Mouse (Mus musculus) embryonic facial prominence, embryonic 12.5 days (tissue): ENCODE results near the gene Ism2. TPM values are rescaled to one million over a fixed set of nuclear protein-coding genes. Genes with fewer than 3 reads are reported as not detected.

Source experiments
- ATAC-seq: fragments of 200-750 bp; cut with Nextera tagmentation; 2 replicates; pipeline ENCODE4 v1.8.0; 2017; ENCODE audit not compliant: insufficient number of reproducible peaks, insufficient read depth, low FRiP score, low TSS enrichment
- H3K27ac ChIP-seq: fragments of 300-500 bp; sonication (generic); 2 replicates; pipeline ENCODE4 v1.5.1; 2016; ENCODE audit warnings: mild to moderate bottlenecking
- H3K27me3 ChIP-seq: fragments of 300-500 bp; sonication (generic); 2 replicates; pipeline ENCODE4 v1.6.1; 2016; ENCODE audit warnings: mild to moderate bottlenecking, moderate library complexity
- H3K36me3 ChIP-seq: fragments of 300-500 bp; sonication (generic); 2 replicates; pipeline ENCODE4 v1.6.1; 2016; ENCODE audit warnings: mild to moderate bottlenecking
- H3K4me1 ChIP-seq: fragments of 300-500 bp; sonication (generic); 2 replicates; pipeline ENCODE4 v1.6.1; 2016
- H3K4me2 ChIP-seq: fragments of 300-500 bp; sonication (generic); replicated peaks from 2 replicates; pipeline ENCODE4 v1.6.1; 2016; ENCODE audit warnings: mild to moderate bottlenecking, moderate library complexity
- H3K4me3 ChIP-seq: fragments of 300-500 bp; sonication (generic); 2 replicates; pipeline ENCODE4 v1.5.1; 2016; ENCODE audit warnings: mild to moderate bottlenecking
- H3K9ac ChIP-seq: fragments of 300-500 bp; sonication (generic); 2 replicates; pipeline ENCODE4 v1.6.1; 2016; ENCODE audit warnings: mild to moderate bottlenecking, moderate library complexity
- H3K9me3 ChIP-seq: fragments of 300-500 bp; sonication (generic); 2 replicates; pipeline ENCODE4 v1.6.1; 2016; ENCODE audit warnings: mild to moderate bottlenecking, moderate library complexity
- WGBS: fragments of 180-500 bp; shearing (Covaris S2); methylation state at CpG from one replicate; pipeline ENCODE4 v1.1.7; 2016; 5-methylcytosine and 5-hydroxymethylcytosine counted together
- polyA plus RNA-seq: library from polyadenylated mRNA; unstranded; fragments of >200 nt; fragmentation: Nextera tagmentation; extraction: Ambion mirVana; gene quantifications from 2 replicates; pipeline ENCODE4 v1.2.1, GENCODE M21; 2016

The Ism2 gene
- polyA plus RNA-seq, 1 experiment from 2014 or later, result 1.4 TPM

- peak; percentile 68 for ATAC-seq
- H3K4me3 ChIP-seq, result peak overlapping the region; percentile 75
- H3K36me3 ChIP-seq, result peaks cover 39% of the 10 kb centered on the region
Observed at GRCm38 (mm10) chr12:87266827-87267603, 32.5 kb downstream of the Ism2 start.

GRCm38 (mm10) chr12:87266108-87266826, 33.2 kb downstream of the Ism2 start, which contains the start of the genes Vipas39 and Ahsa1:
Gene Vipas39 (minus strand): TSS chr12:87266256.
Gene Ahsa1 (plus strand): TSS chr12:87266479.
- Histone ChIP-seq H3K9me3 (no peaks in the 10 kb centered on the region), H3K4me2 (peak within 1 kb of the TSS; percentile 67), H3K27ac (peak within 1 kb of the TSS; percentile 87), H3K36me3 (peaks cover 40% of the 10 kb centered on the region), H3K4me3 (peak within 1 kb of the TSS; percentile 75), H3K4me1 (peaks cover 13% of the 10 kb centered on the region), H3K9ac (peak within 1 kb of the TSS; percentile 90), H3K27me3 (no peaks in the 10 kb centered on the region)
- ATAC-seq, result peak; percentile 98
- WGBS, result under 1% methylated on average over 31 of the region's 31 CpGs

More at GRCm38 (mm10) chr12:87266827-87267603, 32.5 kb downstream of the Ism2 start:
- no peaks in the 10 kb centered on the region for H3K27me3 ChIP-seq
- H3K9ac ChIP-seq, result peak overlapping the region; percentile 90
- under 1% methylated on average over 31 of the region's 31 CpGs for WGBS
- H3K4me2 ChIP-seq, result peak overlapping the region; percentile 67
- no peaks in the 10 kb centered on the region for H3K9me3 ChIP-seq
- H3K27ac ChIP-seq, result peak overlapping the region; percentile 87
- peaks cover 13% of the 10 kb centered on the region for H3K4me1 ChIP-seq

GRCm38 (mm10) chr12:87265444-87265843, 34.1 kb downstream of the Ism2 start:
- no peaks in the 10 kb centered on the region for H3K9me3 ChIP-seq
- H3K4me3 ChIP-seq, result peak overlapping the region; percentile 75
- H3K9ac ChIP-seq, result peak overlapping the region; percentile 90
- no peak for ATAC-seq
- H3K36me3 ChIP-seq, result peaks cover 38% of the 10 kb centered on the region
- peak overlapping the region; percentile 67 for H3K4me2 ChIP-seq
- H3K27ac ChIP-seq, result 0 out of 2 replicates have a peak overlapping the region, but pooled peaks have one; percentile 87
- WGBS, result 25% methylated on average over 11 of the region's 11 CpGs
- no peaks in the 10 kb centered on the region for H3K27me3 ChIP-seq
- peaks cover 13% of the 10 kb centered on the region for H3K4me1 ChIP-seq

GRCm38 (mm10) chr12:87260562-87260961, 38.9 kb downstream of the Ism2 start:
- Histone ChIP-seq H3K4me2 (no peak overlapping the region), H3K36me3 (peaks cover 62% of the 10 kb centered on the region), H3K27me3 (no peaks in the 10 kb centered on the region), H3K4me1 (0 out of 2 replicates have a peak, but pooled peaks cover 3% of the 10 kb centered on the region), H3K27ac (no peak overlapping the region), H3K9ac (no peak overlapping the region), H3K9me3 (no peaks in the 10 kb centered on the region), H3K4me3 (no peak overlapping the region)
- ATAC-seq, result no peak
- WGBS, result 97% methylated on average over 8 of the region's 8 CpGs

- Histone ChIP-seq H3K4me3 (no peak overlapping the region), H3K4me1 (no peaks in the 10 kb centered on the region), H3K4me2 (no peak overlapping the region), H3K36me3 (peaks cover 78% of the 10 kb centered on the region), H3K9ac (no peak overlapping the region), H3K27ac (no peak overlapping the region), H3K9me3 (no peaks in the 10 kb centered on the region), H3K27me3 (no peaks in the 10 kb centered on the region)
- WGBS, result 96% methylated on average over 5 of the region's 5 CpGs
- no peak for ATAC-seq
Observed at GRCm38 (mm10) chr12:87256629-87257028, 42.9 kb downstream of the Ism2 start.

- H3K27ac ChIP-seq, result no peak overlapping the region
- no peaks in the 10 kb centered on the region for H3K4me1 ChIP-seq
- H3K9me3 ChIP-seq, result no peaks in the 10 kb centered on the region
- H3K4me3 ChIP-seq, result no peak overlapping the region
- no peak overlapping the region for H3K9ac ChIP-seq
- H3K27me3 ChIP-seq, result no peaks in the 10 kb centered on the region
- peaks cover 90% of the 10 kb centered on the region for H3K36me3 ChIP-seq
- no peak overlapping the region for H3K4me2 ChIP-seq
- no peak for ATAC-seq
- WGBS, result 93% methylated on average over 6 of the region's 6 CpGs
Observed at GRCm38 (mm10) chr12:87253878-87254277, 45.6 kb downstream of the Ism2 start.

GRCm38 (mm10) chr12:87250161-87250560, 49.3 kb downstream of the Ism2 start:
- H3K9ac ChIP-seq, result no peak overlapping the region
- H3K9me3 ChIP-seq, result no peaks in the 10 kb centered on the region
- peaks cover 85% of the 10 kb centered on the region for H3K36me3 ChIP-seq
- ATAC-seq, result no peak
- H3K4me3 ChIP-seq, result no peak overlapping the region
- WGBS, result 94% methylated on average over 6 of the region's 6 CpGs
- H3K4me2 ChIP-seq, result no peak overlapping the region
- no peaks in the 10 kb centered on the region for H3K27me3 ChIP-seq
- no peak overlapping the region for H3K27ac ChIP-seq
- H3K4me1 ChIP-seq, result no peaks in the 10 kb centered on the region

- Histone ChIP-seq H3K36me3 (peaks cover 47% of the 10 kb centered on the region), H3K9me3 (no peaks in the 10 kb centered on the region), H3K4me1 (no peaks in the 10 kb centered on the region), H3K27ac (no peak within 1 kb of the TSS), H3K27me3 (no peaks in the 10 kb centered on the region), H3K9ac (no peak within 1 kb of the TSS), H3K4me3 (no peak within 1 kb of the TSS), H3K4me2 (no peak within 1 kb of the TSS)
- no peak for ATAC-seq
- 85% methylated on average over 1 of the region's 1 CpGs for WGBS
Observed at GRCm38 (mm10) chr12:87238632-87239031, 60.9 kb downstream of the Ism2 start, which contains the start of gene Noxred1. Gene Noxred1 (minus strand): TSS chr12:87238732.

GRCm38 (mm10) chr12:87236882-87237483, 62.5 kb downstream of the Ism2 start:
- H3K4me2 ChIP-seq, result no peak overlapping the region
- peaks cover 41% of the 10 kb centered on the region for H3K36me3 ChIP-seq
- no peaks in the 10 kb centered on the region for H3K4me1 ChIP-seq
- H3K9ac ChIP-seq, result no peak overlapping the region
- WGBS, result 89% methylated on average over 5 of the region's 5 CpGs
- H3K9me3 ChIP-seq, result no peaks in the 10 kb centered on the region
- H3K4me3 ChIP-seq, result no peak overlapping the region
- no peak overlapping the region for H3K27ac ChIP-seq
- H3K27me3 ChIP-seq, result no peaks in the 10 kb centered on the region
- no peak for ATAC-seq

GRCm38 (mm10) chr12:87230379-87230895, 69.1 kb downstream of the Ism2 start:
- Histone ChIP-seq H3K27ac (no peak overlapping the region), H3K27me3 (no peaks in the 10 kb centered on the region), H3K9ac (no peak overlapping the region), H3K36me3 (no peaks in the 10 kb centered on the region), H3K9me3 (no peaks in the 10 kb centered on the region), H3K4me3 (no peak overlapping the region), H3K4me2 (no peak overlapping the region), H3K4me1 (no peaks in the 10 kb centered on the region)
- no peak for ATAC-seq

- Histone ChIP-seq H3K4me3 (no peak overlapping the region), H3K36me3 (no peaks in the 10 kb centered on the region), H3K9ac (no peak overlapping the region), H3K4me2 (no peak overlapping the region), H3K9me3 (no peaks in the 10 kb centered on the region), H3K27ac (no peak overlapping the region), H3K4me1 (no peaks in the 10 kb centered on the region), H3K27me3 (no peaks in the 10 kb centered on the region)
- ATAC-seq, result no peak
- WGBS, result 78% methylated on average over 2 of the region's 2 CpGs
Observed at GRCm38 (mm10) chr12:87229633-87230032, 69.9 kb downstream of the Ism2 start.
